Mouse (Mus musculus): ENCODE data around the gene Tspan11.

GRCm38 (mm10) chr6:127872581-127872980 is 14.8 kb upstream of the Tspan11 start:
- TF ChIP-seq CTCF (IDR thresholded peaks at IDR 0.05; ENCODE audit: low read depth, low read length) = no peak
- no peak for TF ChIP-seq GATA2 (IDR thresholded peaks at IDR 0.05; ENCODE audit: borderline replicate concordance, low read depth, low read length)
- no peak for TF ChIP-seq TAL1 (conservative IDR thresholded peaks at IDR 0.05; ENCODE audit: low read depth, low read length)
- TF ChIP-seq GATA1 (IDR thresholded peaks at IDR 0.05; ENCODE audit: borderline replicate concordance, low read length) = no peak
- no peak for TF ChIP-seq POLR2AphosphoS5 (IDR thresholded peaks at IDR 0.05; ENCODE audit: insufficient replicate concordance, low read depth, low read length)

All from G1E (cell line).